Mouse (Mus musculus): Measurements from ENCODE around the gene Gm17651. TPM values are rescaled to one million over a fixed set of nuclear protein-coding genes. Genes with fewer than 3 reads are reported as not detected.

Gene Gm17651
- polyA plus RNA-seq, 1 experiment from 2014 or later: not detected

Small RNAs within 50 kb of the gene (microRNA-seq; reads per million reads assigned to microRNA genes)
- not detected for gene Mir7225

Other genes starting within 250 kb of the Gm17651 start
- gene Chd1l, start 64.5 kb downstream of the Gm17651 start, polyA plus RNA-seq (2015; fragmentation: Nextera tagmentation; extraction: Ambion mirVana): 6.8 and 7.2 TPM in 2 replicates
- 0.57 and 0.69 TPM in 2 replicates for gene Fmo5, start 45.9 kb downstream of the Gm17651 start, polyA plus RNA-seq (2015; fragmentation: Nextera tagmentation; extraction: Ambion mirVana)
- gene Prkab2, start 16.5 kb downstream of the Gm17651 start, polyA plus RNA-seq (2015; fragmentation: Nextera tagmentation; extraction: Ambion mirVana): 9.2 and 9.7 TPM in 2 replicates
- 58.6 and 60.4 TPM in 2 replicates for gene Pde4dip, start 214.0 kb upstream of the Gm17651 start, polyA plus RNA-seq (2015; fragmentation: Nextera tagmentation; extraction: Ambion mirVana)
- gene Sec22b, start 226.5 kb upstream of the Gm17651 start, polyA plus RNA-seq (2015; fragmentation: Nextera tagmentation; extraction: Ambion mirVana): 103 and 105 TPM in 2 replicates

Measured in hindbrain, embryonic 13.5 days (tissue).